Mouse (Mus musculus): ENCODE measurements around the gene Ppp6r2.

- TF ChIP-seq CTCF (IDR thresholded peaks at IDR 0.05; ENCODE audit: low read depth, low read length) = no peak
- no peak for TF ChIP-seq GATA1 (IDR thresholded peaks at IDR 0.05; ENCODE audit: borderline replicate concordance, low read length)
- no peak for TF ChIP-seq POLR2AphosphoS5 (IDR thresholded peaks at IDR 0.05; ENCODE audit: insufficient replicate concordance, low read depth, low read length)
- no peak for TF ChIP-seq TAL1 (conservative IDR thresholded peaks at IDR 0.05; ENCODE audit: low read depth, low read length)
- TF ChIP-seq GATA2 (IDR thresholded peaks at IDR 0.05; ENCODE audit: borderline replicate concordance, low read depth, low read length) = no peak
Measured at GRCm38 (mm10) chr15:89169431-89169830, 41.9 kb upstream of the Ppp6r2 start.
